Mouse (Mus musculus) retina, postnatal 7 days (tissue): ENCODE measurements around the gene Ppp1ca.

ENCODE experiments used
- DNase-seq: peaks from one replicate; pipeline ENCODE4 v3.0.0-alpha.2; 2012; ENCODE audit warnings: low read depth, low spot score

Gene Ppp1ca

GRCm38 (mm10) chr19:4191528-4192250 is at the start of gene Ppp1ca:
Gene Ppp1ca, plus strand, starts transcription at chr19:4192065.
- DNase-seq, result peak; percentile 96

DNA sequence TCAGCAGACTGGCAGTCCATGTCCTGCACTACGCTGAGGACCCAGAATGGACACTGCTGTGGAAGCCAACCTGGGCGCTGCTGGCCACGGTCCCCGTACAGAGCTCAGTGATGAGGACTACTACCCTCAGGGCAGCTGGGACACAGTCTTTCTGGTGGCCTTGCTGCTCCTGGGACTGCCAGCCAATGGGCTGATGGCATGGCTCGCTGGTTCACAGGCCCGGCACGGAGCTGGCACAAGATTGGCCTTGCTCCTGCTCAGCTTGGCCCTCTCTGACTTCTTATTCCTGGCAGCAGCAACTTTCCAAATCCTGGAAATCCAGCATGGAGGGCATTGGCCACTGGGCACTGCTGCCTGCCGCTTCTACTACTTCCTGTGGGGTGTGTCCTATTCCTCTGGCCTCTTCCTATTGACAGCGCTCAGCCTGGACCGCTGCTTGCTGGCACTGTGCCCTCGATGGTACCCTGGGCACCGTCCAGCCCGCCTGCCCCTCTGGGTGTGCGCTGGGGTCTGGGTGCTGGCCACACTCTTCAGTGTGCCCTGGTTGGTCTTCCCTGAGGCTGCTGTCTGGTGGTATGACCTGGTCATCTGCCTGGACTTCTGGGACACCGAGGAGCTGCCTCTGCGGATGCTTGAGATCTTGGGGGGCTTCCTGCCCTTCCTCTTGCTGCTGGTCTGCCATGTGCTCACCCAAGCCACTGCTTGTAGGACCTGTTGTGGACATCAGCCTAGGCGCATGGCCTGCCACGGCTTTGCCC is 49.3 kb upstream of the Ppp1ca start:
- DNase-seq, result no peak

DNA sequence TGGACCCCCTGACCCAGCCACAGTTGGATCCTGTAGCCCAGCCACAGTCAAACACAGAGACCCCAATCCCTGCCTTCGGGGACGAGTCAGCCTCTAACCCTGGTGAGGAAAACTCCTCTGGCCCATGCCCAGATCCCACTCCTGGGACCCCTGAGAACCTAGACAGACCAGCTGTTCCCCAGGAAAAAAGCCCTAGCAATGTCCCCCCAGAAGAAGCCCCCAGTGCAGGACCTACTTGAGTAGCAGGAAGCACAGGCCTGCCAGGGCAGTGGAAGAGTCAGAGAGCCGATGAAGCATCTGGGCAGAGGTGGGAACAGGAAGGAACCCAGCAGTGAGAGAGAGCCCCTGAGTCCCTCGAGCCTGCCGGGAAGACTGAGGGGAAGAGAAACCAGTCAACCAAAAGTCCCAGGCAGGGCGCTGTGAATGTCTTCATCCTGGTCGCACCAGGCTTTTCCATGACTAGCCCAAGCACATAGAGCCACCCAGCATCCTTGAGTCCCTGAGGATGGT is 48.1 kb upstream of the Ppp1ca start, which contains the start of gene Cabp4:
TSS of gene Cabp4 (minus strand) at position 275 of the 510 bp plus-strand sequence.
- no peak for DNase-seq

DNA sequence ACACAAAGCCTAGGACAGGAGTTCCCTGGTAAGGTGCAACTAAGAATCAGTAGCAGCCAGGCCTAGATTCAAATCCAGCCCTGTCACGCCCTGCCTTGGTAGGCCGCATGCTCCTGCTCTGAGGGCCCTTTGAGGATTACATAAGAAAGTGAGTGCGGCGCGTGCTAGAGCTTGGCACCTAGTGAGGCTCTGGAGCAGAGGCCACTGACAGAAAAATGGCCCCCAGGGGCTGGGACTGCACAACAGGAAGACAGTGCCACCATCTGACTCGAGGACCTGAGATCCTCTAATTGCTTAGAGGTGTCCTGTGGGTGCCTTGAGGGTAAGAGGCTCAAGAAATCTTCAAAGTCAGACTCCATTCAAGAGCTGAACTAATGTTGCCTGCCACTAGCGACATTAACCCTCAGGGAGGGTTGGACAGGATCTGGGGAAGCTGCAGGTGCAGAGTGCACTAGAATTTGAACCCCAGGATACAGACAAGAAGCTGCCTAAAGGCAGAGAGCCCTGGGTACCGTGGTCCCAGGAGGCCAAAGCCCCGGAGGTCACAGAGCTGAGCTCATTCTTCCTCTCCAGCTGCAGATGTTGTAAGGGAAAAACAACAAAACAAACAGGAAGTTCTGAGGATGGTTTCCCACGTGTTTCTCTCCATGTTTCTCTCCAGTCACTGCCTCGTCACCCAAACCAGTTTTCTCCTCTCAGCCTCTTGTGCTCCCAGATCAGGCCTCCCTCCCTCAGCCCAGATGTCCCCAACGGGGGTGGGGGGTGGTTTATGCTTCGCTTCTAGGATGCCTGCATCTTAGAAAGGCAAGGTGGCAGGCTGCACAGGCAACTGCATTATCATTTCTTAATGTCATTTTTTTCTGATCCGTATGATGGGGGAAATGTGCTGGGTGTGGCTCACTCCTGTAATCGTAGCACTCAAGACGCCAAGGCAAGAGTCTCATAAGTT is 47.0 kb upstream of the Ppp1ca start:
- DNase-seq, result no peak

GRCm38 (mm10) chr19:4145936-4146335 is 45.9 kb upstream of the Ppp1ca start:
- DNase-seq, result no peak

- DNase-seq, result no peak
Observed at GRCm38 (mm10) chr19:4146366-4147021, 45.4 kb upstream of the Ppp1ca start.

- no peak for DNase-seq
Observed at GRCm38 (mm10) chr19:4147022-4147405, 44.9 kb upstream of the Ppp1ca start.

DNA sequence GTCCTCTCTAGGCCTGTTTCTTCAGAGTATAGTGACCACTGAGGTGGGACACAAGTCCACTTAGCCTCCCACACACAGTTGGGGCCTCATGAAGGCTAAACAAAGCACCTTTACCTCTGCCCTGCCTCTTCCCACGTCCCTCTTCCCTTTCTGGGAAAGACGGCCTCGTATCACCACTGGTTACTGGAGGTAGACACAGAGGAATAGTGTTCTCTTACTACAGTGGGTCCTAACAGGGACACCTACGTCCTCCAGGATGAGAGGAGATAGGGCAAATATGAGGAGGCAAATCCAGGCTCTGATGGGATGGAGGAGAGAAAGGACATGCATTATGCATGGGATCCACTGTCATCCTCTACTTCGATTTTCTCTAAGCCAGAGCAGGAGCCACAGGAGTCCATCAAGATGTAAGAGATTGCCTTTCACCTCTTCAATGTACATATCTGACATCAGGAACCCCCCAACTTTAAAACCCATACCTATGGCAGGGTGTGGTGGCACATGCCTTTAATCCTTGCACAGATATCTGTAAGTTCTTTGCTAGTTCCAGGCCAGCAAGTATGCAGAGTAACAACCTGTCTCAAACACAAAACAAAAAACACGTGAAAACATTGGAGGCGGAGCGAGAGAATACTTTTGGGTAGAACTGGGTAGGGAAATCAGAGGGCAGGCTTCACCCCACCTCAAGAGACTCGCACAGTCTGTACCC is 43.9 kb upstream of the Ppp1ca start:
- DNase-seq, result no peak

DNA sequence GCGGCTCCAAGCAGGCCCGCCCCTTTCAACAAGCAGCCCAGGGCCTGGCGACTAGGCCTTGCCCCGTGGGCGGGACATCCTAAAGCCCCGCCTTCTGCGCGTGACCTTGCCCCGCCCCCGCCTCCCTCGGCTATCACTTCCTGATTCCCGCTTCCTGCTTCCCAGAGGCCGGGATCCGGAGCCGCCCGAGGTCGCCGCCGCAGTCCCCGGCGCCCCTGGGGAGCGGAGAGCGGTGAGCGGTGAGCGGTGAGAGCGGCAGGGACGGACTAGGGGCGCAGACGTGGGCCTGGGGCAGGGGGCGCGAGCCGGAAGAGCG is 43.4 kb upstream of the Ppp1ca start, which contains the start of gene Coro1b:
TSS of gene Coro1b (plus strand) at position 129 of the 316 bp plus-strand sequence.
- DNase-seq, result peak; percentile 86

DNA sequence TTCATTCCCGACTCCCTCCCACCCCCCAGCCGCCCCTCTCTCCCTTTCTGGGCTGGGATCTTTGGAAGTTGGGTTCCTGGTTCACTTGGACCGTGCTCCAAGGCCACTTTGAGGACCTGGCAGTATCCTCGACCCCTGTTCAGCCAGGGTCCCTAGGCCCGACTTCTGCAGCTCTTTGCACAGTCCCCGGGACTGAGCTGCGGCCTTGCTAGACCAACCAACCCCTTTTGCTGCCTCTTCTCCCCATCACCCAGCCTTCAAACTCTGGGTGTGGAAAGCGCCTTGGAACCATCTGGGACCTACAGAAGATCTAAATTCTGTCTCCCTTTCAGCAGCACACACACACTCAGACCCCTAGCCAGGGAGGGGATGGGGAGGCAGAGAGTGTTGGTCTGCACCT is 43.0 kb upstream of the Ppp1ca start:
- DNase-seq, result no peak

GRCm38 (mm10) chr19:4149283-4149682 is 42.6 kb upstream of the Ppp1ca start:
- DNase-seq, result no peak

DNA sequence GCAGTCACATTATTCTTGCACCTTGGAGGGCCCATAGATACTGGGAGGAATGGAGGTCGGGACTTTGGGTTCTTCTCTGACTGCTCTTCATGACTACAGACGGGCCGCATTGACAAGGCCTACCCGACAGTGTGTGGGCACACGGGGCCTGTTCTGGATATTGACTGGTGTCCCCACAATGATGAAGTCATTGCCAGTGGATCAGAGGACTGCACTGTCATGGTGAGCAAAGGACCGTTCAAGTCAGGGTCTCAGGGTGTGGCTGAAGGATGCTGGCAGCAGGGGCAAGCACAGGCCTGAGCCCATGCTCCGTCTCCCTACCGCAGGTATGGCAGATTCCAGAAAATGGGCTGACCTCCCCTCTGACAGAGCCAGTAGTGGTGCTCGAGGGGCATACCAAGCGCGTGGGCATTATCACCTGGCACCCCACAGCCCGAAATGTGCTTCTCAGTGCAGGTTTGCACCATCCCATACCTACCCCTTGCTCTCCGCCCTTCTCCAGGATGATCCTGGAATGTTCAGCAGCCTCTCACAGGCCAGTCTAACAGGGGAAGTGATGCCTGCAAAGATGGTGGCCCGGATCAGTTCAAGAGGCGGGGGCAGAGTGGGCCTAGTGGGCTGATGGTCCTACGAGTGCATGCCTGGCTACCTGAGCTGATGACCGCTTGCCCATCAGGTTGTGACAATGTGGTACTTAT is 42.0 kb upstream of the Ppp1ca start:
- DNase-seq, result no peak

DNA sequence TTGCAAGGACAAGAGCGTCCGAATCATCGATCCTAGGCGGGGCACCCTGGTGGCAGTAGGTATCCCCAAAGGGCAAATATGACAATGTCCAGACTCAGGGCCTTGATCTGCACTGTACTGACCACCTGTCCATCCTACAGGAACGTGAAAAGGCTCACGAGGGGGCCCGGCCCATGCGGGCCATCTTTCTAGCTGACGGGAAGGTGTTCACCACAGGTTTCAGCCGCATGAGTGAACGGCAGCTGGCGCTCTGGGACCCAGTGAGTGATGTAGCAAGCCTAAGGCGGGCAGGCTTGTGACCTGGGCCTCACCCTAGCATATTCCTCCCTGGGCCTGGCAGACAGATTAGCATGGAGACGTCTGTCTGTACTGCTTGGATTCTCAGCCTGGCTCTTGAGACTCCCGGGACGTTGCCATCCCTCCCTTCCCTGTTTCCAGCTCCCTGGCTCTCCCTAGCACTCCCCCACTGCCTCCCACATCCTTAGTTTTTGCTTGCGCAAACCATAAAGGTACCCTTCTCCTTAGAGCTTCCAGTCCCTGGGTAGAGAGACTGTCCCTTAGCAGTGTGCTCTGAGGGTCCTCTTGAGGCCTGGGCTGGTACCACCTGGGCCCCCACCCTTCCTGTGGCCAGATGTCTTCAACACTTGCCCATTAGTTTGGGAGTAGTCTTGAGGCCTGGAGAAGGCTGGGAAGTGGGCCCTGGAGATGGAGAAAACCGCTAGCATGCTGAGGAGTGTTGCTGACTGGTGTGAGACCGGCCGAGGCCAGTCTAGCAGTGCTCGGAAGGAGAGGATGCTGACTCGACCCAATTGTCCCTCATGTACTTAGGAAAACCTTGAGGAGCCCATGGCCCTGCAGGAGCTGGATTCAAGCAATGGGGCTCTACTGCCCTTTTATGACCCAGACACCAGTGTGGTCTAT is 41.0 kb upstream of the Ppp1ca start:
- no peak for DNase-seq

GRCm38 (mm10) chr19:4151488-4151860 is 40.4 kb upstream of the Ppp1ca start:
- DNase-seq, result no peak

- no peak for DNase-seq
Observed at GRCm38 (mm10) chr19:4151898-4152297, 40.0 kb upstream of the Ppp1ca start.

DNA sequence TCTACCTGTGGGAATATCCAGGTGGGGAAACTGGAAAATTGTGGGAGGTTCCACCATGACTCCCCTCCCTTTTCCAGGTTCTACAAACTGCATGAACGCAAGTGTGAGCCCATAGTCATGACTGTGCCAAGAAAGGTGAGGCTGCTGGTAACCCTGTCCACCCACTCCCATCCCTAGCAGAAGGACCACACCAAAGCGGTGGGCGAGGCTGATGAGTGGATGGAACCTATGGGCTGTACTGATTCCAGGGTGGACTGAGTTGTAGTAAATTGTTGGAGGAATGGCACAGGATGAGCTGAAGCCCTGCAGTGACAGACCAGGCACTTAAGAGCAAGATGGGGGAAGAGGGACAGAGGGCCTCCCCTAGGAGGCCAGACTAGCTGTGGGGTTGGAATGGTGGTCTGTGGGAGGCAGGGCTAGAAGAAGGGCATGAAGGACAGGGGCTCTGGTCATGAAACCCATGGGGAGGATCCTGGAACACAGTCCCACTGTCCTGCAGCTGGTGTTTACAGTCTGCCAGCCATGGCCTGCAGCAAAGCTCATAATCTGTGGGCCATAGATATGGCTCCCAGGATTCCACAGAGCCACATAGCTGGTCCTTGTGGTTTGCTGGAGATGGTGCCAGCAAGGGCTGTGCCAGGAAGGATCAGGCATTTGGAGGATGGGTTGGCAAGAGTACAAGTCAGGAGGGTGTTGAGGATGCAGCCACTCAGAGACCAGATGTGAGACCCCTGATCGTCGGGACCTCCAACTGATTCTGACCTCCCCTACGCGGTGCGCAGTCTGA is 39.2 kb upstream of the Ppp1ca start:
- no peak for DNase-seq

- no peak for DNase-seq
Observed at GRCm38 (mm10) chr19:4153232-4153654, 38.6 kb upstream of the Ppp1ca start, which contains the start of gene Ptprcap. Gene Ptprcap, plus strand, starts transcription at chr19:4153604.
